Mouse (Mus musculus) right cerebral cortex, adult 18-20 months (tissue): ENCODE results near the gene Cttnbp2nl.

Experiments
- DNase-seq: peaks from one replicate; pipeline ENCODE4 v3.0.0; 2022; ENCODE audit warnings: mixed read lengths

The Cttnbp2nl gene

GRCm38 (mm10) chr3:105058627-105059513 is 5.9 kb upstream of the Cttnbp2nl start:
- peak; percentile 89 for DNase-seq

- DNase-seq: no peak
These were observed 2.7 kb upstream of the Cttnbp2nl start for GRCm38 (mm10) chr3:105055666-105056065.

- peak; percentile 23 for DNase-seq
These were observed 2.0 kb upstream of the Cttnbp2nl start for GRCm38 (mm10) chr3:105054952-105055351.

- DNase-seq: no peak
These were observed 704 bp upstream of the Cttnbp2nl start for GRCm38 (mm10) chr3:105053698-105054001.

GRCm38 (mm10) chr3:105052171-105052936 is 592 bp downstream of the Cttnbp2nl start:
- DNase-seq: no peak

- DNase-seq: no peak
These were observed 1.8 kb downstream of the Cttnbp2nl start for GRCm38 (mm10) chr3:105051103-105051502.

- DNase-seq: no peak
These were observed 3.1 kb downstream of the Cttnbp2nl start for GRCm38 (mm10) chr3:105049848-105050247.

- DNase-seq: peak; percentile 31
These were observed 5.3 kb downstream of the Cttnbp2nl start for GRCm38 (mm10) chr3:105047616-105048015.

- no peak for DNase-seq
These were observed 6.1 kb downstream of the Cttnbp2nl start for GRCm38 (mm10) chr3:105046870-105047269.

GRCm38 (mm10) chr3:105043746-105044145 is 9.2 kb downstream of the Cttnbp2nl start:
- DNase-seq: no peak

GRCm38 (mm10) chr3:105040983-105041625 is 11.8 kb downstream of the Cttnbp2nl start:
- DNase-seq: peak; percentile 38

GRCm38 (mm10) chr3:105040002-105040401 is 12.9 kb downstream of the Cttnbp2nl start:
- DNase-seq: no peak

GRCm38 (mm10) chr3:105037240-105037770 is 15.6 kb downstream of the Cttnbp2nl start:
- no peak for DNase-seq

GRCm38 (mm10) chr3:105036281-105036847 is 16.6 kb downstream of the Cttnbp2nl start:
- DNase-seq: peak; percentile 35

- DNase-seq: no peak
These were observed 29.5 kb downstream of the Cttnbp2nl start for GRCm38 (mm10) chr3:105023371-105024005.

GRCm38 (mm10) chr3:105019826-105020692 is 32.9 kb downstream of the Cttnbp2nl start:
- no peak for DNase-seq

- no peak for DNase-seq
These were observed 34.2 kb downstream of the Cttnbp2nl start for GRCm38 (mm10) chr3:105018783-105019105.

- no peak for DNase-seq
These were observed 34.7 kb downstream of the Cttnbp2nl start for GRCm38 (mm10) chr3:105018085-105018782.

- DNase-seq: no peak
These were observed 35.6 kb downstream of the Cttnbp2nl start for GRCm38 (mm10) chr3:105017314-105017713.

GRCm38 (mm10) chr3:105016204-105016603 is 36.7 kb downstream of the Cttnbp2nl start:
- no peak for DNase-seq

- DNase-seq: no peak
These were observed 38.0 kb downstream of the Cttnbp2nl start for GRCm38 (mm10) chr3:105014908-105015307.
